Mouse (Mus musculus) testis, adult 2 months (tissue): ENCODE data around the gene Rhobtb3. TPM values are rescaled to one million over a fixed set of nuclear protein-coding genes. Genes with fewer than 3 reads are reported as not detected.
"Not testable (repeated sequence)": the region's sequence is repeated elsewhere in the genome, so short reads cannot be mapped to it uniquely, and the experiment has no call there.

Experiments
- H3K27ac ChIP-seq: fragments of 200-500 bp; 2 replicates; pipeline ENCODE4 v1.5.1; 2012; ENCODE audit warnings: low read depth, low read length; ENCODE audit not compliant: control insufficient read depth, insufficient read depth
- H3K27me3 ChIP-seq: fragments of 200-500 bp; 2 replicates; pipeline ENCODE4 v1.6.1; 2012; ENCODE audit warnings: mild to moderate bottlenecking, low read length, moderate library complexity; ENCODE audit not compliant: control insufficient read depth, insufficient read depth
- H3K36me3 ChIP-seq: fragments of 200-500 bp; 2 replicates; pipeline ENCODE4 v1.6.1; 2012; ENCODE audit warnings: mild to moderate bottlenecking, low read length; ENCODE audit not compliant: control insufficient read depth, insufficient read depth
- H3K4me1 ChIP-seq: fragments of 200-500 bp; 2 replicates; pipeline ENCODE4 v1.6.1; 2012; ENCODE audit warnings: low read length; ENCODE audit not compliant: control insufficient read depth, insufficient read depth
- H3K4me3 ChIP-seq: fragments of 200-500 bp; 2 replicates; pipeline ENCODE4 v1.5.1; 2012; ENCODE audit warnings: low read depth, mild to moderate bottlenecking, low read length, moderate library complexity, mixed read lengths; ENCODE audit not compliant: control insufficient read depth
- CTCF ChIP-seq: fragments of 200-500 bp; IDR thresholded peaks from 2 replicates; pipeline ENCODE4 v1.5.1; 2012; ENCODE audit warnings: low read depth, mild to moderate bottlenecking, inconsistent platforms, low read length, moderate library complexity; ENCODE audit not compliant: control insufficient read depth, insufficient read depth, insufficient replicate concordance
- POLR2A ChIP-seq: fragments of 200-500 bp; IDR thresholded peaks from 2 replicates; pipeline ENCODE4 v1.6.1; 2012; ENCODE audit warnings: low read depth, mild to moderate bottlenecking, inconsistent platforms, low read length, moderate library complexity; ENCODE audit not compliant: control insufficient read depth
- polyA plus RNA-seq: library from polyadenylated mRNA; depleted of rRNA; stranded (reverse); fragments of >200 nt; gene quantifications from 2 replicates; pipeline ENCODE4 v1.2.3, GENCODE M21; 2012

Rhobtb3 gene
- polyA plus RNA-seq, 1 experiment = 15.1 TPM

- H3K4me3 ChIP-seq = no peak overlapping the region
- H3K36me3 ChIP-seq = no peaks in the 10 kb centered on the region
- TF ChIP-seq CTCF = no peak
- no peak for TF ChIP-seq POLR2A
- no peaks in the 10 kb centered on the region for H3K27me3 ChIP-seq
- H3K27ac ChIP-seq = no peak overlapping the region
- H3K4me1 ChIP-seq = no peaks in the 10 kb centered on the region
Observed at GRCm38 (mm10) chr13:75883792-75884191, 59.9 kb downstream of the Rhobtb3 start.

GRCm38 (mm10) chr13:75880501-75880900, 63.2 kb downstream of the Rhobtb3 start:
- TF ChIP-seq POLR2A = no peak
- TF ChIP-seq CTCF = no peak
- Histone ChIP-seq H3K27me3 (no peaks in the 10 kb centered on the region), H3K36me3 (no peaks in the 10 kb centered on the region), H3K4me3 (no peak overlapping the region), H3K4me1 (no peaks in the 10 kb centered on the region), H3K27ac (no peak overlapping the region)

- Histone ChIP-seq H3K36me3 (no peaks in the 10 kb centered on the region), H3K27me3 (no peaks in the 10 kb centered on the region), H3K4me3 (no peak overlapping the region), H3K4me1 (no peaks in the 10 kb centered on the region), H3K27ac (no peak overlapping the region)
- TF ChIP-seq CTCF (no peak), POLR2A (no peak)
Observed at GRCm38 (mm10) chr13:75879756-75880155, 64.0 kb downstream of the Rhobtb3 start.

GRCm38 (mm10) chr13:75877907-75878306, 65.8 kb downstream of the Rhobtb3 start:
- H3K4me1 ChIP-seq = no peaks in the 10 kb centered on the region
- TF ChIP-seq POLR2A (no peak), CTCF (no peak)
- no peaks in the 10 kb centered on the region for H3K36me3 ChIP-seq
- H3K27me3 ChIP-seq = no peaks in the 10 kb centered on the region
- no peak overlapping the region for H3K27ac ChIP-seq
- no peak overlapping the region for H3K4me3 ChIP-seq

- H3K27ac ChIP-seq = no peak overlapping the region
- H3K4me3 ChIP-seq = no peak overlapping the region
- no peaks in the 10 kb centered on the region for H3K27me3 ChIP-seq
- no peak for TF ChIP-seq CTCF
- TF ChIP-seq POLR2A = no peak
- H3K4me1 ChIP-seq = no peaks in the 10 kb centered on the region
- H3K36me3 ChIP-seq = no peaks in the 10 kb centered on the region
Observed at GRCm38 (mm10) chr13:75876592-75876991, 67.1 kb downstream of the Rhobtb3 start.

GRCm38 (mm10) chr13:75876188-75876587, 67.5 kb downstream of the Rhobtb3 start:
- H3K27me3 ChIP-seq, H3K36me3 ChIP-seq, H3K4me1 ChIP-seq, H3K27ac ChIP-seq, H3K4me3 ChIP-seq: not testable (repeated sequence)

- Histone ChIP-seq H3K4me1 (no peaks in the 10 kb centered on the region), H3K36me3 (no peaks in the 10 kb centered on the region), H3K27ac (no peak overlapping the region), H3K27me3 (no peaks in the 10 kb centered on the region), H3K4me3 (no peak overlapping the region)
- TF ChIP-seq POLR2A (no peak), CTCF (no peak)
Observed at GRCm38 (mm10) chr13:75874608-75875376, 68.9 kb downstream of the Rhobtb3 start.

- H3K4me1 ChIP-seq = no peaks in the 10 kb centered on the region
- H3K27me3 ChIP-seq = no peaks in the 10 kb centered on the region
- no peak overlapping the region for H3K27ac ChIP-seq
- no peak overlapping the region for H3K4me3 ChIP-seq
- no peaks in the 10 kb centered on the region for H3K36me3 ChIP-seq
- TF ChIP-seq CTCF (no peak), POLR2A (no peak)
Observed at GRCm38 (mm10) chr13:75867876-75868275, 75.8 kb downstream of the Rhobtb3 start.
